Mouse (Mus musculus) cerebellum, postnatal 10 days (tissue): ENCODE measurements around the gene Fgfr3.
A peak's percentile ranks its signal among the peaks of the same experiment; 100 is the strongest.

ENCODE experiments used
- DNase-seq, 2 experiments: peaks; one replicate each; pipeline ENCODE4 v3.0.0; 2021; ENCODE audit warnings: mixed read lengths in 2 of 2

Fgfr3 gene

GRCm38 (mm10) chr5:33721541-33722265, at the start of gene Fgfr3:
Gene Fgfr3 (plus strand): TSS chr5:33721674.
- peak; percentile 52 to 65 for DNase-seq

DNA sequence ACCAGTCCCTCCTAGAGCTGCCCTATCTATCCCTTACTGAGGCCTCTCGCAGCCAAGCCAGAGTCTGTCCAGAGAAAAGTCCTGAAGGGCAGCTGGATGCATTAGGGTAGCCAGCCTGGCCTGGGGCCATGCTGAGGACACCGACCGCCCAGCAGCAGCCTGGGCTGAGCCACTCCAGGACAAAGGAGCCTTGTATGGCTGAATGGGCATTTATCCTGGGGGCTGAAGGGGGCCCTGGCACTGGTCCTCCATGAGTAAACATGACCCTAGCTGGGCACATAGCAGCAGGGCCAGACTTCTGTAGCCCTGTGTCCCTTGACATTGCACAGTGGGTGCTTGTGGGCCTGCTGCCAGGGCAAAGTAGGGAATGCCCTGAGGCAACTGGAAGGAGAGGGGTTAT, 47.0 kb upstream of the Fgfr3 start:
- DNase-seq: peak; percentile 49 to 70

- peak; percentile 85 for DNase-seq
Observed at GRCm38 (mm10) chr5:33675964-33676363, 45.5 kb upstream of the Fgfr3 start.

- DNase-seq: no peak
Observed at GRCm38 (mm10) chr5:33678244-33678643, 43.2 kb upstream of the Fgfr3 start.

DNA sequence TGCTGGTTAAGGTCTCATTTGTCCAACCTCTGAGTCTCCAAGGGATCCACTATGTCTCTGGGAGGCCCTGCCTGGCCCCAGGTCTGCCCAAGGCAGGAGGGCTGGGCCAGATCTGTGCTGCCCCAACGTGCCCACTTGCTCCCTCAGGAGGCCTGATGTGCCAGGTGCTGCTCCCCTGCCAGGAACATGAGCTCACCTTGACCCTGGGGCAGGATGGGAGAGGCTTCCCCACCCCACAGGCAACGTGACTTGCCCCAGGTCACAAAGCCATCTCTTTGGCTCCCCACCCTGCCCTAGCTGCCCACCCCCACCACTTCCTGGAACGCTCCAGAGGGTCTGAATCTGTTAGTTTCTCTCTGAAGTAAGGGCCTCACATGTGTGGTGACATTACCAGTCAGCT, 40.4 kb upstream of the Fgfr3 start:
- no peak for DNase-seq

DNA sequence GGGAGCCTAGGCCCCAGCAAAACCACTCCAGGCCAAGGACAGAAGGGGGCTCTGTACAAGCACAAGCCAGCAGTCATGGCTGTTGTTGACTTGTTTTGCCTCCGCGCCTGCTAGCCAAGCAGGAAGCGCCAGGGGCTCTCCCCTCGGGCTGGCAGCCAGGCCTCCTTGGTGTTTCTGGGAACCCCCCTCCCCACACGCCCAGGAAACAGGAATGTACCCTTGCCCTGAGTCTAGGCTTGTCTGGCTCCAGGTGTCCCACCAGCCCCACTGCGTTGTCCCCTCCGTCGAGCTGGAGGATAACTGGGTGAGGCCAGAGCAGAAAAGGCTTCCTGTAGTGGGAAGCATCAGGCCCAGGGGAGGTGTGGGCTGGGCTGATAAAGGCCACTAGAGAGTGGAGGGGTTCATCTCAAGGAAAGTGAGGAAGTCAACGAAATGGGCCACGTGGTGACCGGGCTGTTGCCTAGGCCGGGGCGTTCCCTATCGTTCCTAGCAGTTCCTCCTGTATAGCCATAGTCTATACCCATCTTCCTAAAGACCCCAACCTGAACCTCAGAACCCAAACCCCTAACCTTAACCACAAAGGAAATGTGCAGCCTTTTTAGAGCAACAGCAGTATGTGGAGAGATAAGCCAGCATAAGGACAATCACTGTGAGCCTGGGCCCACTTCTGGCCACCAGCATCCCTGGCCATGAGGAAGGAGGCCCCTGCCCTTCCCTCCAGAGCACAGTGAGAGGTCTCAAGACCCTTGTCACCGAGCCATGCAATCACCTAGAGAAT, 39.7 kb upstream of the Fgfr3 start:
- peak in 1 of 2 experiments; percentile 39 for DNase-seq

GRCm38 (mm10) chr5:33682963-33683362, 38.5 kb upstream of the Fgfr3 start:
- no peak for DNase-seq

DNA sequence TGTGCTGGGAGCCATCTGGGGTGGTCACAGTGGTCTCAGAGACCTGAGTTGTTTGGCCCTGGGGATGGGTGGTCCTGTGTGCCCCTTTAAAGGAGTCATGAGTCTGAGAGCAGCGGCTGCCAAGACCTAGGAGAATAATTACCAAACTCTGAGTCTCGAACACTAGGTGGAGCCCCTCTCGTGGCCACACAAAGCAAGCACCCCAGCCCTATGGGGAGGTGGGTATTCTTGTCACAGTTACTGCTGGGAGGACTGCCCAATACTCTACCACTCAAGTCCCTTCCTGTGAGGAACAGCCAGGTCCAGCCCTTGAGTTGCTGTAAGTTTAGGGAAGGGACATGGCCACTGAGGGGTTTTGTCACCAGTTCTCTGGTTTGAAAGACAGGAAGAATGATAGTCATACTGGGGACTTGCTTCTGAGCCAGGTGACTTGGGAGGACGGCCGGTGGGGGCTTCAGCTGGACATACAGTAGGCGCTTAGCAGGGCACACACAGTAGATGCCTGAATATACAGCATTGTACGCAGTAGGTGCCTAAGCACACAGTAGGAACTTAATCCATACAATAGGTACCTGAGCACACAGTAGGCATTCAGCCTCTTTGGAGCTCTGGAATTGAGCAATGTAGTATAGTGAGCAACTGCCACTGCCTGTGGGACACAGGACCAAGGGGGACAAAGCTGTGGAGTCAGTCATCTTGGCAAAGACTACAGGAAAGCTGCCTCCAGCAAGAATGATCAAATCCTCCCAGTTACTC, 37.4 kb upstream of the Fgfr3 start:
- peak; percentile 73 to 75 for DNase-seq

- DNase-seq: no peak
Observed at GRCm38 (mm10) chr5:33684932-33685331, 36.5 kb upstream of the Fgfr3 start.

DNA sequence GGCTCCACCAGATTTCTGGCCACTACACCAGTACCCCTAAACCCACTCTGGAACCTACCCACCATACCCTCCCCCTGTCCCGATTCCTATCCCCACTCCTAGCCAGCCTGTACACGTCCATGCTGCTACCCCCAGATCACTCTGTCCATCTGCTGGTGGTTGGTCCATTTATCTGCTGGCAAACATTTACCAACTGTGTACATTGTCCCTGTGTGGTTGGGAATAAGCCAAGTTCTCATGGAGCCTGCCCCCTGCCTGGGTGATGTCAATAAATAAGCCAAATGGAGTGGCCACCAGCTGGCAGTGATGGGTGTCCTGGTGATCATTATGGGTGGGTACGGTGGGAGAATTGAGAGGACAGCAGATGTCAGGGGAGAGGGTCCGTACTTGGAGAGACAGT, 34.3 kb upstream of the Fgfr3 start:
- DNase-seq: no peak

- DNase-seq: peak in 1 of 2 experiments; percentile 18
Observed at GRCm38 (mm10) chr5:33688278-33689220, 32.9 kb upstream of the Fgfr3 start.

DNA sequence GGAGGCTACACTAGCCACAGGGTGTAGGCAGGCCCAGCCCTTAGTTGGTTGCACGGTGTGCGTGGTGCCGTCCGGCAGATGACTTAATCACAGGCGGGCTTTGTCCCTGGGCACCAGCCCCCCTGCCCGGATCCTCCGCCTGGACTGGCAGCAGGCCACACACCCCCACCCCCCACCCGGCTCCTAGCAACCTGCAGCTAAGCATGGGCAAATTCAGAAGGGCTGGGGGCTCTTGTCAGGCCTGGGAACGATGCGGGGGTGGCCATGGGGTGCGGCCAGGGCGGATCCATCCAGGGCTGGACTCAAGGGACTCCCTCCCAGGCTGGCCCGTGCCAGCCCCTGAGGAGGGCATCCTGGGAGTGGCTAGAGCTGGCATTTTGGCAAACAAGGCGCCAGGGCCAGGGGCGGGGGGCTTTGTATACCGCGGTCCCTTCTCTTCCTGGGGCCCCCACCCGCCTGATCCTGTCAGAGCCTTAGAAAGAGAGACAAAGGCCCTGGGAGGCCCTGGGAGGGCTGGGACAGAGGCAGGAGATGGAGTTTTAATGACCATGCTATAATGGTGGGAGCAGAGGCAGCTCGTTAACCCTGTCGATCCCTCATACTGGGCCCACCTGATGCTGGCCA, 32.1 kb upstream of the Fgfr3 start:
- DNase-seq: peak in 1 of 2 experiments; percentile 40

DNA sequence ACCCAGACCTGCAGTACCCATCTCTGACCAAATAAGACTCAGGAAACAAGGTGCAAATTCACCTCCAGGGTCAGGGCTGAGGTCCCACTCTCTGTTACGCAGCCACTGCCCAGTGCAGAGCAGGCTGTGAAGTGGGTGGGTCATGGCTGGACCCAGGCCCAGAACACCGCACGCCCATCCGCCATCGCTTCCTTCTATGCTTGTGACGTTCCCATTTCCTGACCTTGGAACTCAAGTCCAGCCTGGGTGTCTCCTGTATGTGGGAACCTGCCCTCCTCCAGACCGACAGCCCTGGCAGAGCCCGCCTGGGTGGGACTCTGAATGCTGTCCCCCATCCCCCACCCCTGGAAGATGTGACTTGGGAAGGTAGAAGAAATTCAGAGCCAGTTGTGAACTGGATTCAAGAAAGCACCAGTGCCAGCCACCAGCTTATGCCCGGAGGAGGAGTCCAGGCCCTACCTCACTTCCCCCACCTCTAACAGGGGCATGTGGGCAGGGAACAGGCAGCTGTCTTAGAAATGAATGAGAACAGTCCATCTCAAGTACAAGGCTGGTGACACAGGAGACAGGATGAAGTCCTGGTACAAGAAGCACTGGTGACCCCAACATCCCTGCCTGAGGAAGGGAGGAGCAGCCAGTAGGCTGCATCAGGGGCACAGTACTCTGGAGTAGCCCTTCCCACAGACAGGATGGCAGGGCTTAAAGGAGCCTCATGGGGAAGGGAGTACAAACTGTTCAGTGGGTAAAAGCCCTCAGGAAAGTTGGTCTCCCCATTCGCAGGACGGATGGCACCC, 31.4 kb upstream of the Fgfr3 start:
- DNase-seq: peak in 1 of 2 experiments; percentile 35

DNA sequence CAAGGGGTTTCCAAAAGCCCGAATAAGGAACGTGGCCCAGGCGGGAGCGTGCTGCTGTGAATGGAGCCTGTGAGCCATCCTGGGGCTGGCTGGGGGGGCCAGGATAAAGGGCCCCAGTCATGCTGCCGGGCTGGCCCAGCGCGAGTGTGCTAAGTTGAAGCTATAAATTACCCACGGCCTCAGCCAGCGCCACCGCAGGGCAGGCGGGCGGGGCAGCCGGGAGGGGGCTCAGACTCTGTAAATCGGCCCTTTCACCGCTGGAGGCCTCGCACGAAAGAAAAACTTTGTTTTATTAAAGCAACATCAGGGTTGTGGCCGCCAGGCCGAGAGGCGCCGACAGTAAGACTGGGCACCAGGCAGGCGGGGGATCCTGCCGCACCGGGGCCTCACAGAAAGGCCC, 29.1 kb upstream of the Fgfr3 start:
- peak in 1 of 2 experiments; percentile 32 for DNase-seq

DNA sequence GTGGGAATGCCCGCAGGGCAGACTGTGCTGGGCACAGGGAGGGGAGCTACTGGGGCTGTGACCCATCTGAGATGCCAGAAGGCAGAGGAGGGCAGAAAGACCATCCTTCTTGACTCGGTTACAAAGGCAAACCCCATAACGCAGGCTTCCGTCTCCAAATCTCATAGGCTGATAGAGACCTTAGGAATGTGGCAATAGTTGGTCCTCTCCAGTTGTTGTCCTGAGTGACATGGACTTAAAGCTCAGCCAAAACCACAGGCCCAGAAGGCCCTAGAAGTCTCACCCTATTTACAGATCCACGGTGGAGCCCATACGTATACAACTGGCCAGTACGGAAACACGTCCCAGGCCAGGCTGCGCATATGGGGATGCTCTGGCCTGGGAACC, 27.0 kb upstream of the Fgfr3 start:
- no peak for DNase-seq

- DNase-seq: peak; percentile 48 to 59
Observed at GRCm38 (mm10) chr5:33694848-33695717, 26.4 kb upstream of the Fgfr3 start.

DNA sequence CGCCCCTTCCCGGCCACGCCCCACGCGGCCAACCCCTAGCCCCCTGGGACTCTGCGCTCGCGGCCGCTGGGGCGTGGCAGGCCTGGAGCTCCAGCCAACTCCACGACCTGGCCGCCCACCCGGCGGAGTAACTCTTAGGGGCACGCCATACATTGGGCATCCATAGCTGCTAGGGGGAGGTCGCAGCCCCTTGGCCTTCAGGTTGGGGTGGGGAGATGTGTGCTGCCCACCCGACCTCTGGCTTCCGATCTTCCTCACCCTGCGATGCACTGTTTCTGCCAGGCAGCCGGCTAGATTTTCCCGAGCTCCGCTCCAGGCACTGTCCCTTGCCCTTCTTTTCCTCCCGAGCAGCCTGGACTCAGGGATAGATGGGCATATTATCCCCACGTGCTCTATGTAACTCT, 25.8 kb upstream of the Fgfr3 start:
- DNase-seq: peak in 1 of 2 experiments; percentile 41

- DNase-seq: no peak
Observed at GRCm38 (mm10) chr5:33696430-33696829, 25.0 kb upstream of the Fgfr3 start.

GRCm38 (mm10) chr5:33697534-33697933, 23.9 kb upstream of the Fgfr3 start:
- DNase-seq: no peak
